Mouse (Mus musculus) cerebellum, adult 9-11 months (tissue): ENCODE measurements around the gene Pramef25.
"Not testable (repeated sequence)": the region's sequence is repeated elsewhere in the genome, so short reads cannot be mapped to it uniquely, and the experiment has no call there.

Experiments used
- DNase-seq: peaks from one replicate; pipeline ENCODE4 v3.0.0; 2022

Pramef25 gene

GRCm38 (mm10) chr4:143950916-143951315 is at the start of gene Pramef25:
Gene Pramef25 (minus strand): TSS chr4:143951016.
- not testable (repeated sequence) for DNase-seq

DNA sequence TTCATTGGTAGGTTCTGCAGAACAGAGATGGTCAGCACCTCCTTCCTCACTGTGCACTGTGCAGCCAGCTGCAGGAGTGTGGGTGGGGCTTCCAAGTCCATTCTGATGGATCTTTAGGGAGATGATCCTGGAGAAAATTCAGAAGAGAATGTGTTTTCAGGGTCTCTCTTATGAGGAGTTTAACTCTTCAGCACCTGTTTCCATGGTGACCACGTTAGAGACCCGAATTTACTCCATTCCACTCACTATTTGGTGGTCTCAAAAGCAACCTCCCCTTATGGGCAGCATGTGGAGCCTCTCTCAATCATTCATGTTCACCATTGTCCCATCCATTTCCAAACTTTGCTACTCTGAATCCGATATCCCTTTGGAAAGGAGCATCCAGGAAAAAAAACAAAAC is 43.5 kb upstream of the Pramef25 start, which contains the start of gene Pramef17:
TSS of gene Pramef17 (minus strand) at position 101 of the 400 bp plus-strand sequence.
- not testable (repeated sequence) for DNase-seq

GRCm38 (mm10) chr4:143988126-143988525 is 37.3 kb upstream of the Pramef25 start:
- DNase-seq = peak; percentile 58

GRCm38 (mm10) chr4:143987475-143987941 is 36.7 kb upstream of the Pramef25 start:
- peak; percentile 42 for DNase-seq

GRCm38 (mm10) chr4:143985733-143986132 is 34.9 kb upstream of the Pramef25 start:
- DNase-seq = peak; percentile 41

DNA sequence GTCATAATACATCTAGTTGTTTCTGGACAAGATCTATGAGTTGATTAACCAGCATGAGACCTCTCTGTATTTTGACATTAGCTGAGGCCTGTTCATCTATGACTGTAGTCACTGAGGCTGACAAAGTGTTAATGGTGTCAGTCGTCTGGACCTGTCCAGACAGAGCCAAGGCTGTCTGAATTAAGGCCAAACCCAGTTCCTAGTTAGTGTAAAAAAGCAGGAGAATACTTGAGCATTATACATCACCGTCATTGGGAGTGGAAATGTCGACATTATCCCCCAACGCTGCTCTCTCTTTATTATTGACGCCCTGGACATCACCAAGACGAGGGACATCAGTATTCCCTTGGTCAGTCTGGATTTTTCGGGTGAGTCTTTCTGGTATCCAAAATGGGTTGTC is 34.3 kb upstream of the Pramef25 start:
- peak; percentile 14 for DNase-seq

GRCm38 (mm10) chr4:143983446-143983845 is 32.6 kb upstream of the Pramef25 start:
- not testable (repeated sequence) for DNase-seq

GRCm38 (mm10) chr4:143966850-143967249 is 16.0 kb upstream of the Pramef25 start, which contains the start of gene Gm13101:
Gene Gm13101 (minus strand): TSS chr4:143966950.
- DNase-seq = not testable (repeated sequence)

DNA sequence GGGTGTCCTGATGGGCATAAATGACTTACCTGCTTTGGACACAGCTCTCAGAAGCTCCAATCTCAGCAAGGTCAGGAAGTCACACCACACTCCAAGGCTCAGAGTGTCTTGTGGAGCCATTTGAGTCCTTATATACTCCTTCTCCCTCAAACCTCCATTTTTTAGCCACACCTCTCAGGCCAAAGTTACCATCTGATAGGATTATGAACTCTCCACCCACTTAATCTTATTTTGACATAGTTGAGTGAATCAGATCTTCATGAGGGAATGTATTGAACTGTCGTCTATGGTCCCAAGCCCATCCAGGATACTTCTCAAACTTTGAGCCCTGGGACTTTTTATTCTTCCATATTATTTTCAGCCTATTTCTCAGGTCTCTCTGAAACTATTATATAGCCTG is 50.5 kb downstream of the Pramef25 start, which contains the start of gene Pramef6:
TSS of gene Pramef6 (minus strand) at position 101 of the 400 bp plus-strand sequence.
- not testable (repeated sequence) for DNase-seq
